ENCODE assay signal across 8 mouse cellular contexts in the genomic region with DNA sequence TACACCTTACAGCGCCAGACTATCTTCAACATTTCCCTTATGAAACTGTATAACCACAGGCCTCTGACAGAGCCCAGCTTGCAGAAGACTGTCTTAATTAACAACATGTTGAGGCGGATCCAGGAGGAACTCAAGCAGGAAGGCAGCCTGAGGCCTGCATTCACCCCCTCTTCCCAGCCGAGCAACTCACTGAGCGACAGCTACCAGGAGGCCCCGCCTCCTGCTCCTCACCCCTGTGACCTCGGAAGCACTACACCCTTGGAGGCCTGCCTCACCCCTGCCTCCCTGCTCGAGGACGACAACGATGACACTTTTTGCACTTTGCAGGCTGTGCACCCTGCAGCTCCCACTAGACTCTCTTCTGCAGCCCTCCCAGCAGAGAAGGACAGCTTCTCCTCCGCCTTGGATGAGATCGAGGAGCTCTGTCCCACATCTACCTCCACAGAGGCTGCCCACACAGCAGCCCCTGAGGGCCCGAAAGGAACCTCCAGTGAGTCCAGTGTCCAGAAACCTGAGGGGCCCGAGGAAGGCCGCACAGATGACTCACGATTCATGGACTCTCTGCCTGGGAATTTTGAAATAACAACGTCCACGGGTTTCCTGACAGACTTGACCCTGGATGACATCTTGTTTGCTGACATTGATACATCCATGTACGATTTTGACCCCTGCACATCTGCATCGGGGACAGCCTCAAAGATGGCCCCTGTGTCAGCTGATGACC.
DNase-seq lines count a peak whose midpoint lies in the region; ATAC-seq lines count a peak whose summit lies in the region.

No protein-coding gene starts in this region.

- H3K36me3 ChIP-seq in heart, embryonic 16.5 days (ENCODE audit: control insufficient read depth, insufficient read depth): peaks cover 11% of the 10 kb centered on the region; the same call in 1 of the 2 replicates

- DNase-seq in heart, adult 11 months: peak; percentile 92
- DNase-seq in heart, postnatal 25 days (ENCODE audit: low spot score): no peak
- DNase-seq in NIH3T3 (ENCODE audit: low read depth): peak; percentile 61
- peak; percentile 13 for DNase-seq in liver
- DNase-seq in left cerebral cortex, adult 9 months (ENCODE audit: low spot score in 2 of 2): no peak

- peaks cover 44% of the 10 kb centered on the region for H3K4me1 ChIP-seq in heart, embryonic 16.5 days (ENCODE audit: control insufficient read depth, insufficient read depth, low read length)

- no peak overlapping the region for H3K4me2 ChIP-seq in heart, embryonic 16.5 days (ENCODE audit: low read depth, low read length)

- no peak overlapping the region for H3K4me3 ChIP-seq in heart, embryonic 16.5 days (ENCODE audit: low read length)

- no peak overlapping the region for H3K9ac ChIP-seq in heart, embryonic 16.5 days (ENCODE audit: low read length)

- intact Hi-C loops in heart, postnatal 25 days (cut with DNase I): no loop called here

- no peaks in the 10 kb centered on the region for H3K27me3 ChIP-seq in heart, embryonic 16.5 days (ENCODE audit: control insufficient read depth, insufficient read depth, low read length)

- no peaks in the 10 kb centered on the region for H3K9me3 ChIP-seq in heart, embryonic 16.5 days (replicated peaks; ENCODE audit: control insufficient read depth, low read length)

- H3K27ac ChIP-seq in heart, embryonic 16.5 days (ENCODE audit: low read length): peak overlapping the region; percentile 43; the same call in 1 of the 2 replicates

- 61% methylated on average over 19 of the region's 19 CpGs for WGBS in heart, embryonic 16.5 days

- ATAC-seq in heart, embryonic 16.5 days (replicated peaks; ENCODE audit: extremely low read depth, insufficient read depth, low FRiP score): peak; percentile 25
- no peak for ATAC-seq in erythroid progenitor cell, adult 5-6 weeks (replicated peaks; ENCODE audit: low FRiP score, poor library complexity, severe bottlenecking)
- ATAC-seq in erythroblast, adult 5-6 weeks (replicated peaks; ENCODE audit: low FRiP score, poor library complexity, severe bottlenecking): no peak; the same call in 1 of the 2 replicates

Comparison
In these comparisons a context has a peak if more than half of its experiments do, and no peak if none do; other contexts are left out.
1. DNase-seq: peak in heart, adult 11 months (single experiment), NIH3T3 (single experiment) and liver (single experiment); none in heart, postnatal 25 days (single experiment) and left cerebral cortex, adult 9 months (0 of 2).